Mouse (Mus musculus) left cerebral cortex, adult 18-20 months (tissue): ENCODE results near the gene 6430571L13Rik. TPM values are rescaled to one million over a fixed set of nuclear protein-coding genes. Genes with fewer than 3 reads are reported as not detected.
"Not testable (repeated sequence)": the region's sequence is repeated elsewhere in the genome, so short reads cannot be mapped to it uniquely, and the experiment has no call there.

Experiments used
- DNase-seq, 2 experiments: peaks; one replicate each; pipeline ENCODE4 v3.0.0; 2021 to 2022; ENCODE audit warnings: low spot score in 2 of 2, mixed read lengths in 1 of 2
- total RNA-seq, 2 experiments: library from RNA; stranded (reverse); gene quantifications; 2 replicates each; pipeline ENCODE4 v1.2.3; 2021

6430571L13Rik gene
- total RNA-seq, 2 experiments from 2014 or later: 4.1 to 4.2 TPM

- no peak for DNase-seq
These were observed 34.5 kb upstream of the 6430571L13Rik start for GRCm38 (mm10) chr9:107305601-107306542.

- not testable (repeated sequence) for DNase-seq
These were observed 33.7 kb upstream of the 6430571L13Rik start for GRCm38 (mm10) chr9:107306673-107307072.

- peak in 1 of 2 experiments; percentile 17 for DNase-seq
These were observed 33.1 kb upstream of the 6430571L13Rik start for GRCm38 (mm10) chr9:107307099-107307872.

- DNase-seq: peak; percentile 40 to 65
These were observed 32.5 kb upstream of the 6430571L13Rik start for GRCm38 (mm10) chr9:107307886-107308285.

- no peak for DNase-seq
These were observed 31.9 kb upstream of the 6430571L13Rik start for GRCm38 (mm10) chr9:107308346-107309000.

- DNase-seq: no peak
These were observed 31.2 kb upstream of the 6430571L13Rik start for GRCm38 (mm10) chr9:107309171-107309570.

- no peak for DNase-seq
These were observed 30.8 kb upstream of the 6430571L13Rik start for GRCm38 (mm10) chr9:107309600-107309999.

- no peak for DNase-seq
These were observed 27.4 kb upstream of the 6430571L13Rik start for GRCm38 (mm10) chr9:107312811-107313584.

- no peak for DNase-seq
These were observed 26.5 kb upstream of the 6430571L13Rik start for GRCm38 (mm10) chr9:107313926-107314325.

- no peak for DNase-seq
These were observed 24.6 kb upstream of the 6430571L13Rik start for GRCm38 (mm10) chr9:107315791-107316190.

- DNase-seq: no peak
These were observed 17.8 kb upstream of the 6430571L13Rik start for GRCm38 (mm10) chr9:107322461-107323050.

GRCm38 (mm10) chr9:107323558-107323957 lies 16.8 kb upstream of the 6430571L13Rik start:
- DNase-seq: peak in 1 of 2 experiments; percentile 24

GRCm38 (mm10) chr9:107324799-107325561 lies 15.4 kb upstream of the 6430571L13Rik start:
- DNase-seq: no peak

GRCm38 (mm10) chr9:107325904-107326303 lies 14.5 kb upstream of the 6430571L13Rik start:
- no peak for DNase-seq

GRCm38 (mm10) chr9:107327879-107328620 lies 12.4 kb upstream of the 6430571L13Rik start:
- DNase-seq: no peak

GRCm38 (mm10) chr9:107330791-107331190 lies 9.6 kb upstream of the 6430571L13Rik start:
- no peak for DNase-seq

- no peak for DNase-seq
These were observed 6.7 kb upstream of the 6430571L13Rik start for GRCm38 (mm10) chr9:107333686-107334085.

GRCm38 (mm10) chr9:107334356-107334755 lies 6.0 kb upstream of the 6430571L13Rik start:
- no peak for DNase-seq

GRCm38 (mm10) chr9:107335046-107335445 lies 5.4 kb upstream of the 6430571L13Rik start:
- DNase-seq: no peak
